Mouse (Mus musculus): ENCODE measurements around the gene Cadm4. TPM values are rescaled to one million over a fixed set of nuclear protein-coding genes. Genes with fewer than 3 reads are reported as not detected.

Gene Cadm4
- total and polyA plus RNA-seq, 2 experiments from 2014 or later, result 102 to 412 TPM

GRCm38 (mm10) chr7:24457726-24458370 is 24.0 kb upstream of the Cadm4 start:
- Histone ChIP-seq H3K27ac (ENCODE audit: low read depth, low read length) (no peak overlapping the region), H3K4me3 (ENCODE audit: low read depth, low read length) (no peak overlapping the region), H3K9me3 (ENCODE audit: low read length) (no peaks in the 10 kb centered on the region), H3K27me3 (ENCODE audit: insufficient read depth, low read length) (no peaks in the 10 kb centered on the region; the same call in 1 of the 2 replicates), H3K9ac (no peak overlapping the region), H3K36me3 (ENCODE audit: insufficient read depth) (no peaks in the 10 kb centered on the region), H3K4me1 (ENCODE audit: insufficient read depth) (no peaks in the 10 kb centered on the region), H3K4me2 (ENCODE audit: low read depth) (no peak overlapping the region)
- TF ChIP-seq CTCF (IDR thresholded peaks at IDR 0.05; ENCODE audit: low read depth), result no peak
- ATAC-seq (no peak), DNase-seq (no peak)
- 71% methylated on average over 10 of the region's 10 CpGs for WGBS

GRCm38 (mm10) chr7:24459440-24459839 is 22.4 kb upstream of the Cadm4 start:
- no peak overlapping the region for H3K27ac ChIP-seq (ENCODE audit: low read depth, low read length)
- ATAC-seq (no peak), DNase-seq (no peak)
- no peak overlapping the region for H3K9ac ChIP-seq
- H3K4me1 ChIP-seq (ENCODE audit: insufficient read depth), result no peaks in the 10 kb centered on the region
- H3K9me3 ChIP-seq (ENCODE audit: low read length), result no peaks in the 10 kb centered on the region
- no peak overlapping the region for H3K4me2 ChIP-seq (ENCODE audit: low read depth)
- TF ChIP-seq CTCF (IDR thresholded peaks at IDR 0.05; ENCODE audit: low read depth), result no peak
- no peaks in the 10 kb centered on the region; the same call in none of the 2 replicates for H3K27me3 ChIP-seq (ENCODE audit: insufficient read depth, low read length)
- H3K4me3 ChIP-seq (ENCODE audit: low read depth, low read length), result no peak overlapping the region
- H3K36me3 ChIP-seq (ENCODE audit: insufficient read depth), result no peaks in the 10 kb centered on the region
- 76% methylated on average over 5 of the region's 5 CpGs for WGBS

- Histone ChIP-seq H3K9me3 (ENCODE audit: low read length) (no peaks in the 10 kb centered on the region), H3K4me3 (ENCODE audit: low read depth, low read length) (no peak overlapping the region), H3K36me3 (ENCODE audit: insufficient read depth) (no peaks in the 10 kb centered on the region), H3K4me2 (ENCODE audit: low read depth) (no peak overlapping the region), H3K27me3 (ENCODE audit: insufficient read depth, low read length) (no peaks in the 10 kb centered on the region; the same call in none of the 2 replicates), H3K9ac (no peak overlapping the region), H3K4me1 (ENCODE audit: insufficient read depth) (no peaks in the 10 kb centered on the region), H3K27ac (ENCODE audit: low read depth, low read length) (no peak overlapping the region)
- 66% methylated on average over 3 of the region's 3 CpGs for WGBS
- ATAC-seq, result no peak
- DNase-seq, result no peak
- TF ChIP-seq CTCF (IDR thresholded peaks at IDR 0.05; ENCODE audit: low read depth), result no peak
Measured at GRCm38 (mm10) chr7:24459843-24460242, 22.0 kb upstream of the Cadm4 start.

GRCm38 (mm10) chr7:24461376-24462051 is 20.3 kb upstream of the Cadm4 start:
- Histone ChIP-seq H3K9me3 (ENCODE audit: low read length) (no peaks in the 10 kb centered on the region), H3K27me3 (ENCODE audit: insufficient read depth, low read length) (no peaks in the 10 kb centered on the region; the same call in none of the 2 replicates), H3K4me2 (ENCODE audit: low read depth) (no peak overlapping the region), H3K27ac (ENCODE audit: low read depth, low read length) (no peak overlapping the region), H3K4me1 (ENCODE audit: insufficient read depth) (no peaks in the 10 kb centered on the region), H3K9ac (no peak overlapping the region), H3K4me3 (ENCODE audit: low read depth, low read length) (no peak overlapping the region), H3K36me3 (ENCODE audit: insufficient read depth) (no peaks in the 10 kb centered on the region)
- ATAC-seq (no peak), DNase-seq (no peak)
- 64% methylated on average over 14 of the region's 14 CpGs for WGBS
- TF ChIP-seq CTCF (IDR thresholded peaks at IDR 0.05; ENCODE audit: low read depth), result no peak

GRCm38 (mm10) chr7:24462388-24463319 is 19.2 kb upstream of the Cadm4 start, which contains the start of gene Plaur:
Plaur (plus strand) TSS chr7:24462484.
- no peak within 1 kb of the TSS for H3K27ac ChIP-seq (ENCODE audit: low read depth, low read length)
- H3K36me3 ChIP-seq (ENCODE audit: insufficient read depth), result no peaks in the 10 kb centered on the region
- H3K27me3 ChIP-seq (ENCODE audit: insufficient read depth, low read length), result no peaks in the 10 kb centered on the region; the same call in none of the 2 replicates
- DNase-seq, result no peak
- H3K4me2 ChIP-seq (ENCODE audit: low read depth), result peak within 1 kb of the TSS; percentile 13; the same call in 1 of the 2 replicates
- ATAC-seq, result no peak
- WGBS, result 7% methylated on average over 27 of the region's 27 CpGs
- TF ChIP-seq CTCF (IDR thresholded peaks at IDR 0.05; ENCODE audit: low read depth), result no peak
- H3K9me3 ChIP-seq (ENCODE audit: low read length), result no peaks in the 10 kb centered on the region
- H3K9ac ChIP-seq, result no peak within 1 kb of the TSS
- H3K4me3 ChIP-seq (ENCODE audit: low read depth, low read length), result no peak within 1 kb of the TSS
- no peaks in the 10 kb centered on the region for H3K4me1 ChIP-seq (ENCODE audit: insufficient read depth)

- H3K9ac ChIP-seq, result no peak overlapping the region
- no peaks in the 10 kb centered on the region for H3K9me3 ChIP-seq (ENCODE audit: low read length)
- H3K27ac ChIP-seq (ENCODE audit: low read depth, low read length), result no peak overlapping the region
- no peaks in the 10 kb centered on the region for H3K4me1 ChIP-seq (ENCODE audit: insufficient read depth)
- H3K36me3 ChIP-seq (ENCODE audit: insufficient read depth), result no peaks in the 10 kb centered on the region
- no peak overlapping the region for H3K4me3 ChIP-seq (ENCODE audit: low read depth, low read length)
- no peak for TF ChIP-seq CTCF (IDR thresholded peaks at IDR 0.05; ENCODE audit: low read depth)
- no peak overlapping the region for H3K4me2 ChIP-seq (ENCODE audit: low read depth)
- DNase-seq, result no peak
- WGBS, result 86% methylated on average over 6 of the region's 6 CpGs
- no peaks in the 10 kb centered on the region; the same call in none of the 2 replicates for H3K27me3 ChIP-seq (ENCODE audit: insufficient read depth, low read length)
- ATAC-seq, result no peak
Measured at GRCm38 (mm10) chr7:24466835-24467234, 15.0 kb upstream of the Cadm4 start.
